Mouse (Mus musculus) kidney, postnatal 0 days (tissue): ENCODE results near the gene Mrpl16. TPM values are rescaled to one million over a fixed set of nuclear protein-coding genes. Genes with fewer than 3 reads are reported as not detected.

ENCODE experiments used
- ATAC-seq: fragments of 200-750 bp; cut with Nextera tagmentation; replicated peaks from 2 replicates; pipeline ENCODE4 v1.8.0; 2017; ENCODE audit warnings: low read depth, moderate number of reproducible peaks, moderate TSS enrichment, moderate library complexity; ENCODE audit not compliant: low FRiP score
- DNase-seq: peaks from one replicate; pipeline ENCODE4 v3.0.0-alpha.2; 2016; ENCODE audit warnings: low spot score
- H3K27ac ChIP-seq: fragments of 300-500 bp; sonication (generic); 2 replicates; pipeline ENCODE4 v1.5.1; 2014; ENCODE audit warnings: mild to moderate bottlenecking
- H3K27me3 ChIP-seq: fragments of 300-500 bp; sonication (generic); 2 replicates; pipeline ENCODE4 v1.6.1; 2014; ENCODE audit warnings: low read length, mixed read lengths; ENCODE audit not compliant: insufficient read depth
- H3K36me3 ChIP-seq: fragments of 300-500 bp; sonication (generic); 2 replicates; pipeline ENCODE4 v1.6.1; 2014; ENCODE audit warnings: low read length, mixed read lengths; ENCODE audit not compliant: insufficient read depth
- H3K4me1 ChIP-seq: fragments of 300-500 bp; sonication (generic); replicated peaks from 2 replicates; pipeline ENCODE4 v1.6.1; 2014; ENCODE audit warnings: antibody characterized with exemption, low read length, mixed read lengths; ENCODE audit not compliant: insufficient read depth
- H3K4me2 ChIP-seq: fragments of 300-500 bp; sonication (generic); 2 replicates; pipeline ENCODE4 v1.6.1; 2014; ENCODE audit warnings: mild to moderate bottlenecking, low read length, moderate library complexity, mixed read lengths
- H3K4me3 ChIP-seq: fragments of 300-500 bp; sonication (generic); replicated peaks from 2 replicates; pipeline ENCODE4 v1.5.1; 2014; ENCODE audit warnings: low read depth, low read length
- H3K9ac ChIP-seq: fragments of 300-500 bp; sonication (generic); 2 replicates; pipeline ENCODE4 v1.6.1; 2014; ENCODE audit warnings: low read depth, low read length
- H3K9me3 ChIP-seq: fragments of 300-500 bp; sonication (generic); replicated peaks from 2 replicates; pipeline ENCODE4 v1.6.1; 2016; ENCODE audit warnings: low read length, inconsistent platforms, mixed read lengths
- CTCF ChIP-seq: IDR thresholded peaks from 2 replicates; pipeline ENCODE4 v1.5.1; 2016; ENCODE audit warnings: antibody characterized with exemption, low read depth, mild to moderate bottlenecking, moderate library complexity
- WGBS: fragments of 180-500 bp; shearing (Covaris S2); extraction: QIAGEN DNeasy Blood & Tissue Kit; methylation state at CpG from one replicate; pipeline ENCODE4 v1.1.7; 2014; 5-methylcytosine and 5-hydroxymethylcytosine counted together
- polyA plus RNA-seq: library from polyadenylated mRNA; unstranded; fragments of >200 nt; fragmentation: Nextera tagmentation; extraction: Ambion mirVana; gene quantifications from 2 replicates; pipeline ENCODE4 v1.2.1, GENCODE M21; 2015

Gene Mrpl16
- polyA plus RNA-seq, 1 experiment from 2014 or later: 66.7 TPM

DNA sequence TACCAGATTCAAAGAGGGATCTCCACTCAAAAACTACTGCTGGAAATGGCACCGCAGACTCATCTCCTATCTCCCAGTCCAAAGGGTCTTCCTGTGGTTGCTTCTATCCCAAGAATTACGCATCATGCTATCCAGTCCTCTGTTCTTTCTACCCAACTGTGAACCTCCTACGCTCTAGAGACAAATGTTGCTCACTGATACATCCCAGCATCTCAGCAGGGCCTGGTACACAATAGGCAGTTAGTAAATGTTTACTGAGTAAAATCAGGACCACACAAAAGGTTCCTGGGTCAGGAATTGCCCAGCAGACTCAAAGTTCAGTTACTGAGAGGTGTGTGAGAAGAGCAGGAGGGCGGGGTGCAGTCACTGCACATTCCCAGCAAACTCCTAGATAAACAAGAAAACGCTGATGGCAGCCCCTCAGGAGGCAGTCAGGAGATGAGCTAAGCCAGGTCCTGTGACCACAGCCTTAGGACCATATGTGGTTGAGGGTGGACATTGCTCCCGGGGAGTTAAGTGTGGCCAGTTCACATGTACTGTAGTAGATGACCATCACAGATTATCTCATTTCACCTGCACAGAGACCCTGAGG is 44.6 kb downstream of the Mrpl16 start:
- Histone ChIP-seq H3K4me2 (no peak overlapping the region), H3K4me1 (peaks cover 4% of the 10 kb centered on the region; the same call in 1 of the 2 replicates), H3K9ac (no peak overlapping the region), H3K36me3 (no peaks in the 10 kb centered on the region), H3K27ac (no peak overlapping the region), H3K4me3 (no peak overlapping the region), H3K9me3 (no peaks in the 10 kb centered on the region), H3K27me3 (no peaks in the 10 kb centered on the region)
- peak; percentile 50 for ATAC-seq
- no peak for TF ChIP-seq CTCF
- peak; percentile 19 for DNase-seq
- 82% methylated on average over 6 of the region's 6 CpGs for WGBS

DNA sequence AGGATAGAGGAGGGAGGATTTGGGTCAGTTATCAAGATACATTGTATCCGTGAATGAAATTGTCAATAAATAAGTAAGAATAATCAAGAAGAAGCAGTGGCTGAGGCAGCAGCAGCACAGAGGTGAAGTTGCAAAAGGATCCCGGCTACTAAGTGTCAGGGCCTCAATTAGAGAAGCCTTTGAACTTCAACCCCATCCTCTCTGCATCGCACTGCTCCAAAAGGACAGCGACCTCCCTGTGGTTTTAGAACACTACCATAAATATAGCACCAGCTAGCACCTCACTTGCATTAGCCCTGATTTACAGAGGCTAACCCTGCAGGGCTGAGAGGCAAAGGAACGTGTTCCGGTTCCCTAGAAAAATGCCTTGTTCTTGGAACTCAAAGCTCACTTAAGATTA is 46.5 kb downstream of the Mrpl16 start:
- Histone ChIP-seq H3K36me3 (no peaks in the 10 kb centered on the region), H3K4me1 (peaks cover 4% of the 10 kb centered on the region; the same call in 1 of the 2 replicates), H3K27ac (no peak overlapping the region), H3K4me3 (no peak overlapping the region), H3K4me2 (peak overlapping the region; percentile 78; the same call in 1 of the 2 replicates), H3K27me3 (no peaks in the 10 kb centered on the region), H3K9ac (no peak overlapping the region), H3K9me3 (no peaks in the 10 kb centered on the region)
- no peak for TF ChIP-seq CTCF
- 35% methylated on average over 6 of the region's 6 CpGs for WGBS
- ATAC-seq (no peak), DNase-seq (peak; percentile 15)

DNA sequence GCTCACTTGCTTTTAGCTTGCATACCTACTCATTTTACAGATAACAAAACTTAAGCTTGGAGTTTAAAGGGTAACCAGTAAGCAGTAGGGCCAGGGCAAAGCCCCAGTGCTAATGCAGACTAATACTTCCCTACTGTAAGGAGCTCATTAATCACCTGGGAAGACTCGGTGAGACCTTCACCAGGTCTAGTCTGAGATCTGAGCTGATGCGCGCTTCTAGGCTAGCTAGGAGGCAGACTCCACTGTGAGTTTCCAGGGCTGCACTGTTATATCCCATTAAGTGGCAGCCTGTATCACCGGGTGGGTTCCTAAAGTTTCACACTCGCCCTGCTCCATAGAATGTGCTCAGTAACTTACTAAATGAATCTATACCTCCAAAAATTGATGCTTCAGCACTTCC is 47.4 kb downstream of the Mrpl16 start:
- DNase-seq (peak; percentile 11), ATAC-seq (no peak)
- Histone ChIP-seq H3K9ac (peak overlapping the region; percentile 88; the same call in 1 of the 2 replicates), H3K4me3 (peak overlapping the region; percentile 85), H3K4me1 (peaks cover 4% of the 10 kb centered on the region; the same call in 1 of the 2 replicates), H3K9me3 (no peaks in the 10 kb centered on the region), H3K36me3 (no peaks in the 10 kb centered on the region), H3K27me3 (no peaks in the 10 kb centered on the region), H3K27ac (peak overlapping the region; percentile 86; the same call in 1 of the 2 replicates), H3K4me2 (peak overlapping the region; percentile 78)
- 12% methylated on average over 5 of the region's 5 CpGs for WGBS
- no peak for TF ChIP-seq CTCF

DNA sequence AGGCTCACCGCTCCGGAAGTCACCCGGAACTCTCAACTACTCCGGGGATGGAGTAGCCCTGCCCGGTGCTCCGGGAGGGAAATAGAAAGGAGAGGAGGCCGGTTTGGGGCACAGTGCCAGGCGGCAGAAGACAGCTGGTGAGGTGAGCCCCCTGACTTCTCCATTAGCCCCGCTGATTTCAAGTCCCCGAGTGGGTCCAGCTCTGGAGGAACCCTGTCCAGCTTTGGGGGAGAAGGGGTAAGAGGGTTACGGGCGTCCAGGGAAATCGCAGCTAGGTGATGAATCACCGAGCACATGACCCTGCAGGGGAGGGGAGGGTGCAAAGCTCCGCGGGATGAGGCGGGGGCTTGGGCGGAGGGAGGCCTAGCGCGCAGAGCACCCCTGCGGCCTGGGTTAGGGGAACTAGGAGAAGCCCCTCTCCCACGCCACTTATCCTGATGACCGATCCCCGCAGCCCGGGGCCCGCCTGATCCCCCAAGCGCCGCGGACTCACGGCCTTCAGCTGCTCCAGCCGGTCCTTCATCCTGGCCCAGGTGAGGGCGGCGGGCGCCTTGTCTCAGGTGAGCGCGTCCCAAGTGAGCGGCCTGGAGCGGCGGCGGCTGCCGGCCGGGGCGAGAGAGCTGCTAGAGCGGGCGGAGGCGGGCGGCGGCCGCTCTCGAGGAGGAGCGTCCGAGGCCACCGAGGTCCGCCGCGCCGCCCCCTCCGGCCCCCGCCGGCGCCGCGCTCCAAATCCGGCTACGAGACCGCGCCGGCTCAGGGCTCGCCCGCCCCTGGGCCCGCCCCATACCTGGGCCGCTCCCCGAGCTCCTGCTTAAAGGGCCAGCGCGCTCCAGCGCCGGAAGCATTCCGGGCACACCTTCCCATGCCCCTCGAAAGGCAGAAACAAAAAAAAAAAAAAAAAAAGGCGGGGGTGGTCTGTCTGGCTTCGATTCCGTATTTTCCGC is 48.3 kb downstream of the Mrpl16 start:
- TF ChIP-seq CTCF: no peak
- Histone ChIP-seq H3K9me3 (no peaks in the 10 kb centered on the region), H3K27me3 (no peaks in the 10 kb centered on the region), H3K9ac (peak overlapping the region; percentile 88), H3K4me1 (peaks cover 4% of the 10 kb centered on the region; the same call in 1 of the 2 replicates), H3K4me2 (peak overlapping the region; percentile 78), H3K4me3 (peak overlapping the region; percentile 85), H3K36me3 (no peaks in the 10 kb centered on the region), H3K27ac (peak overlapping the region; percentile 86)
- DNase-seq (peak; percentile 59), ATAC-seq (peak; percentile 77)
- WGBS: under 1% methylated on average over 72 of the region's 83 CpGs

DNA sequence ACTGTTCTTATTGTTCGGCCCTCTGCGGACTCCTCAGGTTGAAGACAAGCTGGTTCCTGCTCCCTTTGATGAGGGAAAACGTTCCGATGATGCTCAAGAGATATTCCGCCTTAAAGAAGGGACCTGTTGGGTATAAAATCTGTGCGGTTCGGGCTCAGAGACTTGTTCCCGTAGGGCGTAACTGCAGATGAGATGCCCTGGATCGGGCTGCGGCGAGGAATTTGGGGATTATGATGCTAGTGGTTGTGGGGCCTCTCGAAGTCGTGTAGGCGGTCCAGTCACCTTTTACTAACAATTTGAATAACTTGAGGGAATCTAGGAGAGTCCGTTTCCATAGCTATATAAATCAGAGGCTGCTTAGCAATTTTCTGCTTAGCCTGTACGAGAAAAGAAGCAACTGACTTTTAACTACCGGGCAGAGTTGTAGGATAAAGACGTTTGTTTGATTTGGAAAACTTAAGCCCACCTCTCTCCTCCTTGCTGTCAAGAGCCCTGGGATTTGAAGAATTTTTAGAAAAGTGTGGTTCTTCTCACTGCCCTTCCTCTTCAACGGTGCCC is 49.0 kb downstream of the Mrpl16 start, which contains the start of gene Stx3:
Gene Stx3, minus strand, starts transcription at position 261 of the 558 bp plus-strand sequence.
- under 1% methylated on average over 20 of the region's 20 CpGs for WGBS
- no peaks in the 10 kb centered on the region for H3K9me3 ChIP-seq
- H3K4me2 ChIP-seq: peak within 1 kb of the TSS; percentile 78
- peak within 1 kb of the TSS; percentile 85 for H3K4me3 ChIP-seq
- DNase-seq: peak; percentile 14
- no peaks in the 10 kb centered on the region for H3K36me3 ChIP-seq
- no peak for TF ChIP-seq CTCF
- H3K4me1 ChIP-seq: no peaks in the 10 kb centered on the region
- peak within 1 kb of the TSS; percentile 88 for H3K9ac ChIP-seq
- no peaks in the 10 kb centered on the region for H3K27me3 ChIP-seq
- ATAC-seq: no peak
- peak within 1 kb of the TSS; percentile 86 for H3K27ac ChIP-seq

DNA sequence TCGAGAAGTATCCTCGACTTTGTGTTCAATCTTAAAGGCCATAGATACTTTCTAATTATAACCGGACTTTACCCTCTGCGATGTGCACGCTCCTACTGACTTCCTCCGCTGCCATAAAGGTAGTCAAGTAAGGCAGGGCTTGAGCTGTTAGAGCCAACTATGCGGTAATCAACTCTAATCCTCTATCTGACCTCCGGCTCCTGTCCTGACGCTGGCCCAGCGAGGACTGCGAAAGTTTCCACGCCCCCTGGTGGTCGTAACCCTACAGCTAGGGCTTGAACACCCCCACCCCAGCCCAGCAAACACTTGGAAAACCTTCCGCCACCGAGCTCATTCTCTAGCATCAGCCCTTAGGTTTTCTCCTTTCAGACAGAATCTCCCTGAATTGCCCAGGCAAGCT is 49.6 kb downstream of the Mrpl16 start:
- DNase-seq (peak; percentile 92), ATAC-seq (peak; percentile 57)
- Histone ChIP-seq H3K4me3 (peak overlapping the region; percentile 85), H3K27ac (no peak overlapping the region), H3K9ac (no peak overlapping the region), H3K4me2 (peak overlapping the region; percentile 78), H3K36me3 (no peaks in the 10 kb centered on the region), H3K9me3 (no peaks in the 10 kb centered on the region), H3K4me1 (no peaks in the 10 kb centered on the region), H3K27me3 (no peaks in the 10 kb centered on the region)
- peak; percentile 82 for TF ChIP-seq CTCF
- under 1% methylated on average over 15 of the region's 15 CpGs for WGBS
